Mouse (Mus musculus) forebrain, embryonic 16.5 days (tissue): ENCODE measurements around the gene Smim17. TPM values are rescaled to one million over a fixed set of nuclear protein-coding genes. Genes with fewer than 3 reads are reported as not detected.

Experiments
- ATAC-seq: fragments of 200-750 bp; cut with Nextera tagmentation; 2 replicates; pipeline ENCODE4 v1.8.0; 2017; ENCODE audit warnings: mild to moderate bottlenecking, moderate library complexity
- H3K27ac ChIP-seq: fragments of 300-500 bp; sonication (generic); 2 replicates; pipeline ENCODE4 v1.5.1; 2014; ENCODE audit warnings: low read length, control low read depth
- H3K27me3 ChIP-seq: fragments of 300-500 bp; sonication (generic); replicated peaks from 2 replicates; pipeline ENCODE4 v1.6.1; 2014; ENCODE audit warnings: low read length; ENCODE audit not compliant: control insufficient read depth, insufficient read depth
- H3K36me3 ChIP-seq: fragments of 300-500 bp; sonication (generic); 2 replicates; pipeline ENCODE4 v1.6.1; 2014; ENCODE audit not compliant: control insufficient read depth, insufficient read depth
- H3K4me1 ChIP-seq: fragments of 300-500 bp; sonication (generic); replicated peaks from 2 replicates; pipeline ENCODE4 v1.6.1; 2014; ENCODE audit warnings: low read length; ENCODE audit not compliant: control insufficient read depth, insufficient read depth
- H3K4me2 ChIP-seq: fragments of 300-500 bp; sonication (generic); 2 replicates; pipeline ENCODE4 v1.6.1; 2014; ENCODE audit warnings: mild to moderate bottlenecking, low read length, control low read depth
- H3K4me3 ChIP-seq: fragments of 300-500 bp; sonication (generic); replicated peaks from 2 replicates; pipeline ENCODE4 v1.5.1; 2014; ENCODE audit warnings: mild to moderate bottlenecking, low read length, control low read depth
- H3K9ac ChIP-seq: fragments of 300-500 bp; sonication (generic); replicated peaks from 2 replicates; pipeline ENCODE4 v1.6.1; 2014; ENCODE audit warnings: low read depth, low read length, control low read depth
- H3K9me3 ChIP-seq: fragments of 300-500 bp; sonication (generic); 2 replicates; pipeline ENCODE4 v1.6.1; 2016; ENCODE audit warnings: low read length; ENCODE audit not compliant: control insufficient read depth
- WGBS: fragments of 180-500 bp; shearing (Covaris S2); extraction: QIAGEN DNeasy Blood & Tissue Kit; methylation state at CpG from one replicate; pipeline ENCODE4 v1.1.7; 2014; 5-methylcytosine and 5-hydroxymethylcytosine counted together
- polyA plus RNA-seq: library from polyadenylated mRNA; unstranded; fragments of >200 nt; fragmentation: Nextera tagmentation; extraction: Ambion mirVana; gene quantifications from 2 replicates; pipeline ENCODE4 v1.2.1, GENCODE M21; 2015

Smim17 gene
- polyA plus RNA-seq, 1 experiment from 2014 or later: 6.0 TPM

DNA sequence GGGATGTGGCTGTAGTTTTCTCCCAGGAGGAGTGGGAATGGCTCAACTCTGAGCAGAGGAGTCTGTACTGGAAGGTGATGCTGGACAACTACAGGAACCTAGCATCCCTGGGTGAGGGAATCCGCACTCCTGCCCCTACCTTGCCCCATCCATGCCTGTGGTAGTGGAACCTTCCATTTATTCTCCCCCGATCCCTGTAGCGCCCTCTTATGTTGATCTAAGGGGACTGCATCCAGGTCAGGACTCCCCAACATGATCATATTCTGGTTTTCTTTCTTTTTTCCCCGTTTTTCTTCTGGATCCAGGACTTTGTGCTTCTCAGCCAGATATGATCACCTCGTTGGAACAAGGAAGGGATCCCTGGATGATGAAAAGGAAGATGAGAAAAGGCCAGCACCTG lies 9.1 kb upstream of the Smim17 start:
- Histone ChIP-seq H3K9ac (no peak overlapping the region), H3K27me3 (no peaks in the 10 kb centered on the region), H3K27ac (no peak overlapping the region), H3K4me1 (no peaks in the 10 kb centered on the region), H3K36me3 (peaks cover 27% of the 10 kb centered on the region), H3K4me3 (no peak overlapping the region), H3K9me3 (no peaks in the 10 kb centered on the region), H3K4me2 (no peak overlapping the region)
- ATAC-seq: no peak
- 77% methylated on average over 5 of the region's 5 CpGs for WGBS

DNA sequence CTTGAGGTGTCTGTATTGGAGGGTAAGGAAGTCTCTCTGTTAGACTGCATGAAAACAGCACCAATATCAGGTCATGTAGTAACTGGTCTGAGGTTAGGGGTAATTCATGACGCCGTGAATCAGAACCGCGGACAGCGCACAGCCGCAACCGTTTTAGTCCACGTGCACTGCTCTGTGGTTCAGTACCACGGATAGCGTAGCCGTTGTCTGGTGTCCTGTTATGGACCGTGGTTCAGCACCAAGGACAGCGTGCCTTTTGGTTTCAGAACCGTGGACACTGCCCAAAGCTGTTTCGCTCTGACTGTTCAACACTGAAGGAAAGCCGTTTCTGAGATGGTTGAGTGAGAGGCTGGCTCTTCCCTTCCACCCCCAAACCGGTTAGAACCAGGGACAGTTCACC lies 11.5 kb downstream of the Smim17 start, which contains the start of gene Gm20715:
TSS of gene Gm20715 (plus strand) at position 235 of the 400 bp plus-strand sequence.
- no peak within 1 kb of the TSS for H3K27ac ChIP-seq
- H3K4me2 ChIP-seq: no peak within 1 kb of the TSS
- H3K36me3 ChIP-seq: no peaks in the 10 kb centered on the region
- H3K9me3 ChIP-seq: no peaks in the 10 kb centered on the region
- WGBS: 2% methylated on average over 17 of the region's 17 CpGs
- ATAC-seq: peak; percentile 51
- H3K4me1 ChIP-seq: no peaks in the 10 kb centered on the region; the same call in 1 of the 2 replicates
- no peak within 1 kb of the TSS for H3K4me3 ChIP-seq
- H3K27me3 ChIP-seq: no peaks in the 10 kb centered on the region
- no peak within 1 kb of the TSS for H3K9ac ChIP-seq

DNA sequence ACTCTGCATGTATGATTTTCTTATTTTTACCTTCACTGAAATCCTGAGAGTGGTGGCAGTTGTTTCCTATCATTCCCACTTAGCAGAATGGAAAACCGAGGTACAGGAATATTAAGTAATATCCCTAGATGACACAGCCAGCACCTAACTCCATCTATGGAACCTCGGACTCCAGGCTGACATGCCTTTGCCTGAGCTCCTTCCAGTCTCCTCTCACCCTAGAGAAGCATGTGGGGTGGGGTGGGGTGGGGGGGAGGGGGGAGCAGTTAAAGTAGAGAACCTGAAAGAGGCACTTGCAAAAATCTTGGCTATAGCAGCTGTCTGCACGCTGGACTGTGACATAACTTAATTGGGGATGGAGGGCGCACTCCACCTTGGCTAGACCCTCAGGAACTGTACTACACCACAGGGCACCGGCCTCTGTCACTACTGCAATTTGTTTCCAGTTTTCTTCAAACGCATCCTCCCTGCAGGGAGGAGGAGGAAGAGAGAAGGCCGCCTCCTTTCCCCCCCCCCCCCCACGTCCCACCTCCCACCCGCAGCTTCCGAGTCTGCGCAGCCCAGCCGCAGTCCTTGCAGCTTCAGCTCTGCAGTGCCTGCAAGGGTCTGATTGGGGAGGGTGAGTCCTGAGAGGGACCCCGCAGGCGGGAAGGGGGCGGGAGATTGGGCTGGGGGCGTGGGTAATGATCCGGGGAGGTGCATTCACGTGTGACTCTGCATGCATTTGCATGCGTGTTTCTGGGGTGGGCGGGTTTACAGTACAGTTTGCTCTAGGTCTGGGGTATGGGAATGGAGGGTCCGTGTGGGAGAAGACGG lies 16.3 kb downstream of the Smim17 start:
- Histone ChIP-seq H3K27me3 (no peaks in the 10 kb centered on the region), H3K4me3 (peak overlapping the region; percentile 45), H3K4me2 (peak overlapping the region; percentile 56), H3K9me3 (no peaks in the 10 kb centered on the region), H3K27ac (no peak overlapping the region), H3K9ac (peak overlapping the region; percentile 48), H3K4me1 (no peaks in the 10 kb centered on the region; the same call in 1 of the 2 replicates), H3K36me3 (no peaks in the 10 kb centered on the region)
- WGBS: 9% methylated on average over 17 of the region's 22 CpGs
- ATAC-seq: peak; percentile 90

DNA sequence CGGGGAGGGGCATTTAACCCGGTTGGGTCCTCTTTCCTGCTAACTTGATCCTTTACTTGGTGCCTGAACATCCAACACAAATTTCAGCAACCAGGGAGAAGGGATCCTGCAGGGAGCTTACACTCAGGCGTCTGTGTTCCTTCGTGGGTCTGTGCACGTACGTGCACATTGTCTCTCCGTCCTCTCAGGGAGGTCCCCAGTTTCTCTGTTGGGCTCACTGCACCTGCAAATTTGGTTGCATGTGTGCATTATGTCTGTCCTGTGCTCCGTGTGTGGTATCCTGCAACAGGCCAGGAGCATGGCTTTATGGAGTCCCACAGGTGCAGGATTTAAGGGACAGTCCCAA lies 16.9 kb downstream of the Smim17 start:
- Histone ChIP-seq H3K27ac (no peak overlapping the region), H3K4me2 (peak overlapping the region; percentile 56)
- WGBS: 12% methylated on average over 8 of the region's 8 CpGs

DNA sequence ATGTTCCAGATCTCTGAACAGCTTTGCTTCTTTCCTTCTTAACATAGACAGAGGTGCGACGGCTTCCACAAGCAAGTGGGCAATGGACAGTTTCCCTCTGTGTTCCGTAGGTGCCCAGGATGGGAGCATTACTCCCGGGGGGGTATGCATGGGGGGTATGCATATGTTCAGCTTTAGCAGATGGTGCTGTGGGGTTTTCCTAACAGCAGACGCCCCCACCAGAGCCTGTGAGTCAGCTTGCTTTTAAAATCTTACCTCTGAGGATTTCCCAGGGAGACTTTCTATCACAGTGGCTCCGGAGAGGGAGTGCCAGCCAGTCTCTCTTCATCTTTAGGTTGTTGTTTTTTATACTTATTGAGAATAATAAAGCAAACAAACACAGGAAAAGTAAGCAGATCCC lies 21.4 kb downstream of the Smim17 start:
- Histone ChIP-seq H3K9ac (no peak overlapping the region), H3K4me3 (no peak overlapping the region), H3K27me3 (no peaks in the 10 kb centered on the region), H3K4me2 (no peak overlapping the region), H3K9me3 (no peaks in the 10 kb centered on the region), H3K4me1 (no peaks in the 10 kb centered on the region; the same call in 1 of the 2 replicates), H3K36me3 (no peaks in the 10 kb centered on the region), H3K27ac (no peak overlapping the region)
- no peak for ATAC-seq
- WGBS: 79% methylated on average over 6 of the region's 6 CpGs

More for the DNA sequence above, 16.9 kb downstream of the Smim17 start:
- no peaks in the 10 kb centered on the region; the same call in 1 of the 2 replicates for H3K4me1 ChIP-seq
- no peaks in the 10 kb centered on the region for H3K9me3 ChIP-seq
- H3K27me3 ChIP-seq: no peaks in the 10 kb centered on the region
- H3K4me3 ChIP-seq: peak overlapping the region; percentile 45
- H3K9ac ChIP-seq: peak overlapping the region; percentile 48
- ATAC-seq: peak; percentile 62
- no peaks in the 10 kb centered on the region for H3K36me3 ChIP-seq

DNA sequence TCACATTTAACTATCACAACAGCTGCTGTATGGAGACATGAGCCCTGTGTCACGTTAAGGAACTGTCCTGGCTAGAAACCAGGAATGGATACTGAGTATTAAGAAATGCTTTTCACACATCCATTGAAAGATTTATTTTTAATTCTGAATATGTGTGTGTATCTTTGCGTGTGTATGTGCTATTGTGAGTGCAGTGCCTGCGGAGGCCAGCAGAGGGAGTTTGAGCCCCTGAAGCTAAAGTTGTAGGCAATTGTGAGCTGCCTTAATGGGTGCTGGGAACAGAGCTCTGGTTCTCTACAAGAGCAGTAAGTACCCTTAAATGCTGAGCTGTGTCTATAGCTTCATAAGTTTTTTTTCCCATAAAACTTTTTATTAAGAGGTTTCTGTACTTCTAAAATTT lies 30.9 kb downstream of the Smim17 start:
- Histone ChIP-seq H3K9ac (no peak overlapping the region), H3K9me3 (0 out of 2 replicates have a peak, but pooled peaks cover 5% of the 10 kb centered on the region), H3K27me3 (no peaks in the 10 kb centered on the region), H3K4me1 (no peaks in the 10 kb centered on the region), H3K27ac (no peak overlapping the region), H3K36me3 (no peaks in the 10 kb centered on the region), H3K4me2 (no peak overlapping the region), H3K4me3 (no peak overlapping the region)
- no peak for ATAC-seq
- WGBS: 89% methylated on average over 3 of the region's 3 CpGs

DNA sequence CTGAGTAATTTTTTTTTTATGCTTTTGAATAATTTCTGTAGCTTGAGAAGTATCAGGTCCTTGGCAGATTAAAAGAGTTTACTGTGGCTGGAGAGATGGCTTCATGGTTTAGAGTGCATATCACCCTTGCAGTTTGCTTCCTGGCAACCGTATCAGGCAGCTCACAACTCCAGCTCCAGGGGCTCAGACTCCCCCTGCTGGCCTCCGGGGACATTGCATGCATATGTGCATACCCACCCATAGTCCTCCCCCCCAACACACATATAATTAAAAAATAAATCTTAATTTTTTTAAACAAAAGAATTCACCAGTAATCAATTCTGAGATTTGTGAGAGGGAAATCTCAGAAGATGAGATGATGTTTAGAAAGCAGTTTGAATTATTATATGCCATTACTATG lies 31.8 kb downstream of the Smim17 start:
- H3K36me3 ChIP-seq: no peaks in the 10 kb centered on the region
- H3K9ac ChIP-seq: no peak overlapping the region
- H3K4me2 ChIP-seq: no peak overlapping the region
- no peaks in the 10 kb centered on the region for H3K27me3 ChIP-seq
- no peak overlapping the region for H3K27ac ChIP-seq
- peaks cover 5% of the 10 kb centered on the region for H3K4me1 ChIP-seq
- WGBS: 31% methylated on average over 2 of the region's 2 CpGs
- no peak for ATAC-seq
- H3K9me3 ChIP-seq: 0 out of 2 replicates have a peak, but pooled peaks cover 5% of the 10 kb centered on the region
- no peak overlapping the region for H3K4me3 ChIP-seq

DNA sequence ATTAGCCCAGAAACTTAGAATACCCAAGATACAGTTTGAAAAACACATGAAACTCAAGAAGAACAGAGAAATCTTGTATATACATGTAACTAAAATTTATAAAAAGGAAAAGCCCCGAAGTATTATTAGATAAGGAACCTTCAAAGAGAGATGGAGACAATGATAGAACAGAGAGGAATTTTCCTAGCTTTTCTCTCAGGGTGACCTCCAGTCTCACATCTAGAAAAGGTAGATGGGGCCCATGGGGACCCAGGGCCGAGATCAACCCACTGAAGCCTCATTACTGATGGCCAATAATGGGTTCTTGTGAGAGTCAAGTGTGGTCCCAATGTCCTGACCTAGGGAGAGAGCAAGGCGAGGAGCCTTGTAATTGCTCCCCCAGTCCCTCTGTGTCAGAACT lies 39.9 kb downstream of the Smim17 start, which contains the start of gene Olfr1344:
TSS of gene Olfr1344 (plus strand) at position 301 of the 400 bp plus-strand sequence.
- Histone ChIP-seq H3K27me3 (no peaks in the 10 kb centered on the region), H3K4me2 (no peak within 1 kb of the TSS), H3K9me3 (no peaks in the 10 kb centered on the region), H3K9ac (no peak within 1 kb of the TSS), H3K4me1 (peaks cover 11% of the 10 kb centered on the region), H3K36me3 (no peaks in the 10 kb centered on the region), H3K4me3 (no peak within 1 kb of the TSS), H3K27ac (no peak within 1 kb of the TSS)
- WGBS: 86% methylated on average over 3 of the region's 3 CpGs
- no peak for ATAC-seq

DNA sequence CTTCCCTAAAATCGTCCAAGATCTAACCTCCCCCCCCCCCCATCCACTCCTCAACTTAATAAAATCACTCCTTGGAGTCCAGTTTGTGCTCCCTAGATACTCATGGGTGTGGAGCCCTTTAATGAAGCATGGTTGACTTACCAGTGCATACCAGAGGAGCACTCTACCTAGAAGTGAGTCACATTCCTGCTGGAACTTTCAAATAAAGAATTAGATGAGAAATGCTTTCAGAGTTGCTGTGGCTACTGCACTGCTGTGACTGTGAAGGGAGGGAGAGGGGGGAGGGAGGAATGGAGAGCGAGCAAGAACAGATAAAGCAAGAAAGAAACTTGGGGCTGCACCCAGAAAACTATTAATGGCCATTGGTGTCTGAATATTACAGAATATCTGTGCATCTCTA lies 42.7 kb downstream of the Smim17 start:
- no peak for ATAC-seq
- Histone ChIP-seq H3K4me3 (no peak overlapping the region), H3K4me1 (no peaks in the 10 kb centered on the region), H3K9ac (no peak overlapping the region), H3K27ac (no peak overlapping the region), H3K4me2 (no peak overlapping the region), H3K9me3 (no peaks in the 10 kb centered on the region), H3K36me3 (no peaks in the 10 kb centered on the region), H3K27me3 (no peaks in the 10 kb centered on the region)
- WGBS: 65% methylated on average over 2 of the region's 2 CpGs
